Mouse (Mus musculus): ENCODE results near the gene Hmgb4. TPM values are rescaled to one million over a fixed set of nuclear protein-coding genes. Genes with fewer than 3 reads are reported as not detected.
A peak's percentile ranks its signal among the peaks of the same experiment; 100 is the strongest.

The Hmgb4 gene
- total and polyA plus RNA-seq, 2 experiments: not detected

GRCm38 (mm10) chr4:128241075-128241853 is 19.5 kb downstream of the Hmgb4 start:
- H3K9ac ChIP-seq (ENCODE audit: low read depth, low read length): no peak overlapping the region
- no peak overlapping the region for H3K27ac ChIP-seq (replicated peaks; ENCODE audit: insufficient read depth, low read depth, low read length)
- H3K79me2 ChIP-seq (ENCODE audit: control insufficient read depth, insufficient read depth, low read length): no peaks in the 10 kb centered on the region
- H3K4me3 ChIP-seq (ENCODE audit: insufficient read depth, low read depth, low read length): no peak overlapping the region
- no peak for DNase-seq (ENCODE audit: extremely low read depth, low read depth, low spot score)
- WGBS: 34% methylated on average over 19 of the region's 19 CpGs
- no peaks in the 10 kb centered on the region; the same call in 1 of the 2 replicates for H3K27me3 ChIP-seq (ENCODE audit: control insufficient read depth, insufficient read depth, low read length)
- no peak for TF ChIP-seq POLR2A (IDR thresholded peaks at IDR 0.05; ENCODE audit: extremely low read depth, insufficient read depth, low read length)
- TF ChIP-seq CTCF (IDR thresholded peaks at IDR 0.05; ENCODE audit: low read depth, low read length): no peak
- no peaks in the 10 kb centered on the region for H3K4me1 ChIP-seq (ENCODE audit: control insufficient read depth, insufficient read depth, low read length)
- H3K36me3 ChIP-seq (ENCODE audit: control insufficient read depth, insufficient read depth, low read length): no peaks in the 10 kb centered on the region

GRCm38 (mm10) chr4:128239113-128239512 is 21.6 kb downstream of the Hmgb4 start:
- no peak overlapping the region for H3K9ac ChIP-seq (ENCODE audit: low read depth, low read length)
- H3K27ac ChIP-seq (replicated peaks; ENCODE audit: insufficient read depth, low read depth, low read length): no peak overlapping the region
- H3K4me1 ChIP-seq (ENCODE audit: control insufficient read depth, insufficient read depth, low read length): no peaks in the 10 kb centered on the region
- no peak for DNase-seq (ENCODE audit: extremely low read depth, low read depth, low spot score)
- H3K79me2 ChIP-seq (ENCODE audit: control insufficient read depth, insufficient read depth, low read length): no peaks in the 10 kb centered on the region
- TF ChIP-seq POLR2A (IDR thresholded peaks at IDR 0.05; ENCODE audit: extremely low read depth, insufficient read depth, low read length) (no peak), CTCF (IDR thresholded peaks at IDR 0.05; ENCODE audit: low read depth, low read length) (no peak)
- H3K4me3 ChIP-seq (ENCODE audit: insufficient read depth, low read depth, low read length): no peak overlapping the region
- WGBS: 50% methylated on average over 1 of the region's 1 CpGs
- H3K27me3 ChIP-seq (ENCODE audit: control insufficient read depth, insufficient read depth, low read length): no peaks in the 10 kb centered on the region; the same call in 1 of the 2 replicates
- no peaks in the 10 kb centered on the region for H3K36me3 ChIP-seq (ENCODE audit: control insufficient read depth, insufficient read depth, low read length)

GRCm38 (mm10) chr4:128233458-128233857 is 27.3 kb downstream of the Hmgb4 start:
- no peaks in the 10 kb centered on the region for H3K27me3 ChIP-seq (ENCODE audit: control insufficient read depth, insufficient read depth, low read length)
- DNase-seq (ENCODE audit: extremely low read depth, low read depth, low spot score): no peak
- no peak overlapping the region for H3K9ac ChIP-seq (ENCODE audit: low read depth, low read length)
- H3K27ac ChIP-seq (replicated peaks; ENCODE audit: insufficient read depth, low read depth, low read length): no peak overlapping the region
- no peaks in the 10 kb centered on the region for H3K4me1 ChIP-seq (ENCODE audit: control insufficient read depth, insufficient read depth, low read length)
- H3K79me2 ChIP-seq (ENCODE audit: control insufficient read depth, insufficient read depth, low read length): no peaks in the 10 kb centered on the region
- no peak overlapping the region for H3K4me3 ChIP-seq (ENCODE audit: insufficient read depth, low read depth, low read length)
- WGBS: 87% methylated on average over 13 of the region's 13 CpGs
- no peak for TF ChIP-seq CTCF (IDR thresholded peaks at IDR 0.05; ENCODE audit: low read depth, low read length)
- no peak for TF ChIP-seq POLR2A (IDR thresholded peaks at IDR 0.05; ENCODE audit: extremely low read depth, insufficient read depth, low read length)
- no peaks in the 10 kb centered on the region for H3K36me3 ChIP-seq (ENCODE audit: control insufficient read depth, insufficient read depth, low read length)

GRCm38 (mm10) chr4:128227377-128228316 is 33.1 kb downstream of the Hmgb4 start:
- H3K27ac ChIP-seq (replicated peaks; ENCODE audit: insufficient read depth, low read depth, low read length): no peak overlapping the region
- H3K36me3 ChIP-seq (ENCODE audit: control insufficient read depth, insufficient read depth, low read length): no peaks in the 10 kb centered on the region
- H3K9ac ChIP-seq (ENCODE audit: low read depth, low read length): no peak overlapping the region
- H3K27me3 ChIP-seq (ENCODE audit: control insufficient read depth, insufficient read depth, low read length): no peaks in the 10 kb centered on the region
- TF ChIP-seq CTCF (IDR thresholded peaks at IDR 0.05; ENCODE audit: low read depth, low read length): no peak
- no peak for TF ChIP-seq POLR2A (IDR thresholded peaks at IDR 0.05; ENCODE audit: extremely low read depth, insufficient read depth, low read length)
- no peaks in the 10 kb centered on the region for H3K79me2 ChIP-seq (ENCODE audit: control insufficient read depth, insufficient read depth, low read length)
- no peak overlapping the region for H3K4me3 ChIP-seq (ENCODE audit: insufficient read depth, low read depth, low read length)
- H3K4me1 ChIP-seq (ENCODE audit: control insufficient read depth, insufficient read depth, low read length): peaks cover 3% of the 10 kb centered on the region; the same call in 1 of the 2 replicates
- WGBS: 65% methylated on average over 13 of the region's 13 CpGs
- DNase-seq (ENCODE audit: extremely low read depth, low read depth, low spot score): no peak

GRCm38 (mm10) chr4:128224453-128224852 is 36.3 kb downstream of the Hmgb4 start:
- Histone ChIP-seq H3K27me3 (ENCODE audit: control insufficient read depth, insufficient read depth, low read length) (no peaks in the 10 kb centered on the region), H3K4me3 (ENCODE audit: insufficient read depth, low read depth, low read length) (no peak overlapping the region), H3K4me1 (ENCODE audit: control insufficient read depth, insufficient read depth, low read length) (peaks cover 3% of the 10 kb centered on the region; the same call in 1 of the 2 replicates), H3K79me2 (ENCODE audit: control insufficient read depth, insufficient read depth, low read length) (no peaks in the 10 kb centered on the region), H3K36me3 (ENCODE audit: control insufficient read depth, insufficient read depth, low read length) (no peaks in the 10 kb centered on the region), H3K9ac (ENCODE audit: low read depth, low read length) (no peak overlapping the region), H3K27ac (replicated peaks; ENCODE audit: insufficient read depth, low read depth, low read length) (no peak overlapping the region)
- peak; percentile 85 for DNase-seq (ENCODE audit: extremely low read depth, low read depth, low spot score)
- TF ChIP-seq POLR2A (IDR thresholded peaks at IDR 0.05; ENCODE audit: extremely low read depth, insufficient read depth, low read length) (no peak), CTCF (IDR thresholded peaks at IDR 0.05; ENCODE audit: low read depth, low read length) (no peak)
- 27% methylated on average over 6 of the region's 6 CpGs for WGBS

Measured in liver, adult 2 months (tissue).